Mouse (Mus musculus): ENCODE measurements at regions not wholly inside any gene's neighbourhood (a gene's known extent, or its start where the extent isn't known, plus 50 kb on each side); places are given as distances from the start of the nearest gene placed in this dataset.

DNA sequence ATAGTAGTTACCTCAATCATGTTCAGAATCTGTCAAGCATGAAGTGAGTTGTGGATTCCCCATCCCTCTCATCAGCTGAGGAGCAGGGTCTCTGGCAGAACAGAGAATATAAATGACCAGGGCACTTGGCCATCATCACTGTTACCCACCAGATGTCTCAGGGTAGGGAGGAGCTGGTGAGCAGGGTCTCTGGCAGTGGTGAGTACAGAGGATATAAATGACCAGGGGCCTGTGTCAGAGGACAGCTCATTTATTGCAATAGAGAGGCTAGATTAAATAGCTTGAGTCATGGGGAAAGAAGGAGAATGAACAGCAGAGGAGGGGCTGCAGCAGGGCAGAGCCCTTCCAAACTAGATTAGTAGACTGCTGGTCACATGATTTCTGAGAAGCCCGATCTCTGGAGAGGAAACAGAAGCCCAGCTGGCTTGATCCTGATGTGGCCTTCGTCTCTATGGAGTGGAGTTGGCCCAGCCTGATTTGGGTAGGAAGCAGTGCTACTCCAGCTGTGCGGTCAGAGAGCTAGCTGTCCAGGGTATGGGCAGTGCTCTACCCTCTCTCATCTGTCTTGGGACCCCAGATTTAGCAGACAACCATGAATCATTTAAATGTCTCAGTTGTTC, 766.3 kb downstream of the Dach1 start:
- TF ChIP-seq CHD2 (IDR thresholded peaks at IDR 0.05; ENCODE audit: low read depth, low read length): no peak
- no peak for TF ChIP-seq ZC3H11A (IDR thresholded peaks at IDR 0.05; ENCODE audit: borderline replicate concordance, low read depth, low read length)
- TF ChIP-seq MAFK (IDR thresholded peaks at IDR 0.05; ENCODE audit: insufficient read depth, low read depth, low read length): no peak
- no peak for TF ChIP-seq ZNF384 (IDR thresholded peaks at IDR 0.05; ENCODE audit: low read depth, low read length)
- TF ChIP-seq HCFC1 (IDR thresholded peaks at IDR 0.05; ENCODE audit: borderline replicate concordance, insufficient read depth, low read length): no peak

DNA sequence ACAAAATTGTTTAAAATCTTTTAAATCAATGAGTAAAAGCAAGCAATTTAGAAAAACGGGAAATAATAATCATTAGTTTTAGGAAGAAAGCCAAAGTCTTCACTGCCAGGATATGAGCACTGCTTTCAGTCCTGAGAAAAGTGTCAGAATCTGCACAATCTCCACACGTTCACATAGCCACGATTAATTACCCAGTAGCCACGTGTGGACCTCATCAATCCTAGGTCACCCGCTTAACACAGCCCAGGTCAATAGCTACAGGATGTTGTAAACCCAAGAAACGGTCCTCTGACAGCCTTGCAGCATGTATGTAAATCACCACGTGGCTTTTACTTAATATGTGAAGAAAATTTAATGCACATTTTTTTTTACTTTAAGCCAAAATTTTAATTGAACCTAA, 773.2 kb downstream of the Dach1 start:
- Histone ChIP-seq H3K4me1 (ENCODE audit: control insufficient read depth in 2 of 2, insufficient read depth in 2 of 2, low read length in 2 of 2, poor library complexity in 1 of 2) (no peaks in the 10 kb centered on the region), H3K9me3 (ENCODE audit: control insufficient read depth, insufficient read depth, low read depth, low read length) (no peaks in the 10 kb centered on the region), H3K9ac (ENCODE audit: insufficient read depth, low read depth, low read length, poor library complexity, severe bottlenecking) (no peak overlapping the region), H3K36me3 (ENCODE audit: control insufficient read depth, insufficient read depth, low read length, poor library complexity, severe bottlenecking) (no peaks in the 10 kb centered on the region), H3K4me3 (ENCODE audit: insufficient read depth in 1 of 2, low read depth in 1 of 2, low read length in 2 of 2, poor library complexity in 1 of 2, severe bottlenecking in 1 of 2) (no peak overlapping the region), H3K27ac (ENCODE audit: insufficient read depth, low read depth, low read length, poor library complexity, severe bottlenecking) (no peak overlapping the region)
- TF ChIP-seq ZC3H11A (IDR thresholded peaks at IDR 0.05; ENCODE audit: borderline replicate concordance, low read depth, low read length) (no peak), CHD2 (IDR thresholded peaks at IDR 0.05; ENCODE audit: low read depth, low read length) (no peak), MAFK (IDR thresholded peaks at IDR 0.05; ENCODE audit: insufficient read depth, low read depth, low read length) (no peak), ZNF384 (IDR thresholded peaks at IDR 0.05; ENCODE audit: low read depth, low read length) (no peak), HCFC1 (IDR thresholded peaks at IDR 0.05; ENCODE audit: borderline replicate concordance, insufficient read depth, low read length) (no peak)
- DNase-seq (ENCODE audit: low read depth, low spot score): no peak
- in situ Hi-C loops (cut with MboI; ENCODE audit: low sequenced_read_pairs in 2 of 2, unreplicated experiment in 2 of 2): no loop called here

More for the DNA sequence above, 766.3 kb downstream of the Dach1 start:
- in situ Hi-C loops (cut with MboI; ENCODE audit: low sequenced_read_pairs in 2 of 2, unreplicated experiment in 2 of 2): no loop called here
- Histone ChIP-seq H3K36me3 (ENCODE audit: control insufficient read depth, insufficient read depth, low read length, poor library complexity, severe bottlenecking) (no peaks in the 10 kb centered on the region), H3K4me3 (ENCODE audit: insufficient read depth in 1 of 2, low read depth in 1 of 2, low read length in 2 of 2, poor library complexity in 1 of 2, severe bottlenecking in 1 of 2) (no peak overlapping the region), H3K27ac (ENCODE audit: insufficient read depth, low read depth, low read length, poor library complexity, severe bottlenecking) (no peak overlapping the region), H3K9ac (ENCODE audit: insufficient read depth, low read depth, low read length, poor library complexity, severe bottlenecking) (no peak overlapping the region), H3K9me3 (ENCODE audit: control insufficient read depth, insufficient read depth, low read depth, low read length) (no peaks in the 10 kb centered on the region), H3K4me1 (ENCODE audit: control insufficient read depth in 2 of 2, insufficient read depth in 2 of 2, low read length in 2 of 2, poor library complexity in 1 of 2) (no peaks in the 10 kb centered on the region)
- no peak for DNase-seq (ENCODE audit: low read depth, low spot score)

DNA sequence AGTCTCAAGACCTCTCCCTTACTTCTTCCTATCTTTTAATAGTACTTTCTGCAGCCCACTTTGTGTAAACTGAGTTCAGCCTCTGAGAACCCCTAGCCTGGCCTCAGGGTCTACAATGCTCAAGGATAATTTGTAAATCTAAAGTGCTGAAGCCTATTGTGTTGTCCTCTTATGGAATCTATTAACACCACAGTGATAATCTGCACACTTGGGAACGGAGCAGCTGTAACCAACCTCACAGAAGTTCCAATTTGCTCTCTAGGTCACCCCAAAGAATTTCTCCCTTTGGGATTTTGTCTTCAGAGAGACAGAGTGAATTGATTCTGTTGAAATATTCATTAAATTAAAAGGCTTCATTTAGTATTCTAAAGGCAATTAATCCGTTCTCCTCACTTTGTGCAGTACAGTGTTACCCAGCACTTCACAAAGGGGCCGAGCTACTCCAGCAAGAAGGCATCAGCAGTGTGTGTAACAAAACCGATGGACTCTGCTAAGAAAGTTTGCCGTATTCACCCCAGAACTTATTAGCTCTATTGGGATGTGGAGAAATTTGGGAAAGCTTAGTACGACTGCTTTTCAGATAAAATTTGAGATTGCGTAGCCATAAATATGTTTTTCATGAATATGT, 773.7 kb downstream of the Dach1 start:
- Histone ChIP-seq H3K36me3 (ENCODE audit: control insufficient read depth, insufficient read depth, low read length, poor library complexity, severe bottlenecking) (no peaks in the 10 kb centered on the region), H3K4me3 (ENCODE audit: insufficient read depth in 1 of 2, low read depth in 1 of 2, low read length in 2 of 2, poor library complexity in 1 of 2, severe bottlenecking in 1 of 2) (no peak overlapping the region), H3K27ac (ENCODE audit: insufficient read depth, low read depth, low read length, poor library complexity, severe bottlenecking) (no peak overlapping the region), H3K9ac (ENCODE audit: insufficient read depth, low read depth, low read length, poor library complexity, severe bottlenecking) (no peak overlapping the region), H3K9me3 (ENCODE audit: control insufficient read depth, insufficient read depth, low read depth, low read length) (no peaks in the 10 kb centered on the region), H3K4me1 (ENCODE audit: control insufficient read depth in 2 of 2, insufficient read depth in 2 of 2, low read length in 2 of 2, poor library complexity in 1 of 2) (no peaks in the 10 kb centered on the region)
- in situ Hi-C loops (cut with MboI; ENCODE audit: low sequenced_read_pairs in 2 of 2, unreplicated experiment in 2 of 2): no loop called here
- no peak for DNase-seq (ENCODE audit: low read depth, low spot score)
- TF ChIP-seq ZNF384 (IDR thresholded peaks at IDR 0.05; ENCODE audit: low read depth, low read length): no peak
- no peak for TF ChIP-seq ZC3H11A (IDR thresholded peaks at IDR 0.05; ENCODE audit: borderline replicate concordance, low read depth, low read length)
- TF ChIP-seq CHD2 (IDR thresholded peaks at IDR 0.05; ENCODE audit: low read depth, low read length): no peak
- no peak for TF ChIP-seq MAFK (IDR thresholded peaks at IDR 0.05; ENCODE audit: insufficient read depth, low read depth, low read length)
- no peak for TF ChIP-seq HCFC1 (IDR thresholded peaks at IDR 0.05; ENCODE audit: borderline replicate concordance, insufficient read depth, low read length)

DNA sequence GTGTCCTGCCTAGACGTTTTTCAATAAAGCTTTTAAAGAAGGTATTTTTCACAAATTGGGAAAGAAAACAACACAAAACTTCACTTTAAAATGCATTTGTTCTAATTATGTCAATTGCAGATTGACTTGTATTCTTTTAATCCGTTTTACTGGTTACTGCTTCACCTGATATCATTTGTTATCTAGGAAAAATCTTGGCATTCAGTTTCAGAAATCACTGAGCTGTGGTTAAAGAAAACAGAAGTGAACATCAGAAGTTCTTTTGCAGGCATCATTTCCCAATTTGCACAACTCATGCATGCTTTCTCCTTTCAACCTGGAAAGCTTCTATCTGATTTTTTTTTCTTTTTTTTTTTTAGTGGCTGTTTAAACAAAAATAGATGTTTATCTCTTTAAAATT, 780.6 kb downstream of the Dach1 start:
- H3K4me1 ChIP-seq (ENCODE audit: control insufficient read depth in 2 of 2, insufficient read depth in 2 of 2, low read length in 2 of 2, poor library complexity in 1 of 2): no peaks in the 10 kb centered on the region
- DNase-seq (ENCODE audit: low read depth, low spot score): no peak
- H3K9me3 ChIP-seq (ENCODE audit: control insufficient read depth, insufficient read depth, low read depth, low read length): no peaks in the 10 kb centered on the region
- TF ChIP-seq MAFK (IDR thresholded peaks at IDR 0.05; ENCODE audit: insufficient read depth, low read depth, low read length) (no peak), ZC3H11A (IDR thresholded peaks at IDR 0.05; ENCODE audit: borderline replicate concordance, low read depth, low read length) (no peak)
- no peak overlapping the region for H3K9ac ChIP-seq (ENCODE audit: insufficient read depth, low read depth, low read length, poor library complexity, severe bottlenecking)
- in situ Hi-C loops (cut with MboI; ENCODE audit: low sequenced_read_pairs in 2 of 2, unreplicated experiment in 2 of 2): no loop called here
- H3K27ac ChIP-seq (ENCODE audit: insufficient read depth, low read depth, low read length, poor library complexity, severe bottlenecking): no peak overlapping the region
- no peak overlapping the region for H3K4me3 ChIP-seq (ENCODE audit: insufficient read depth in 1 of 2, low read depth in 1 of 2, low read length in 2 of 2, poor library complexity in 1 of 2, severe bottlenecking in 1 of 2)
- no peaks in the 10 kb centered on the region for H3K36me3 ChIP-seq (ENCODE audit: control insufficient read depth, insufficient read depth, low read length, poor library complexity, severe bottlenecking)
